Mouse (Mus musculus) hindbrain, embryonic 16.5 days (tissue): Measurements from ENCODE around the gene Wt1. TPM values are rescaled to one million over a fixed set of nuclear protein-coding genes. Genes with fewer than 3 reads are reported as not detected.

Experiments used
- ATAC-seq: fragments of 200-750 bp; cut with Nextera tagmentation; 2 replicates; pipeline ENCODE4 v1.8.0; 2017; ENCODE audit warnings: moderate TSS enrichment, moderate library complexity
- H3K27ac ChIP-seq: fragments of 300-500 bp; sonication (generic); 2 replicates; pipeline ENCODE4 v1.5.1; 2014; ENCODE audit warnings: low read depth, mild to moderate bottlenecking, control low read depth, low read length, moderate library complexity
- H3K27me3 ChIP-seq: fragments of 300-500 bp; sonication (generic); replicated peaks from 2 replicates; pipeline ENCODE4 v1.6.1; 2014; ENCODE audit warnings: low read length; ENCODE audit not compliant: control insufficient read depth, insufficient read depth
- H3K36me3 ChIP-seq: fragments of 300-500 bp; sonication (generic); 2 replicates; pipeline ENCODE4 v1.6.1; 2014; ENCODE audit warnings: mild to moderate bottlenecking, low read length, moderate library complexity, mixed read lengths; ENCODE audit not compliant: control insufficient read depth, insufficient read depth
- H3K4me1 ChIP-seq: fragments of 300-500 bp; sonication (generic); 2 replicates; pipeline ENCODE4 v1.6.1; 2014; ENCODE audit warnings: low read depth, low read length; ENCODE audit not compliant: control insufficient read depth, insufficient read depth
- H3K4me2 ChIP-seq: fragments of 300-500 bp; sonication (generic); 2 replicates; pipeline ENCODE4 v1.6.1; 2014; ENCODE audit warnings: mild to moderate bottlenecking, low read length, control low read depth, moderate library complexity
- H3K4me3 ChIP-seq: fragments of 300-500 bp; sonication (generic); 2 replicates; pipeline ENCODE4 v1.5.1; 2014; ENCODE audit warnings: mild to moderate bottlenecking, low read length, control low read depth, moderate library complexity
- H3K9ac ChIP-seq: fragments of 300-500 bp; sonication (generic); 2 replicates; pipeline ENCODE4 v1.6.1; 2014; ENCODE audit warnings: low read depth, mild to moderate bottlenecking, control low read depth, low read length, moderate library complexity
- H3K9me3 ChIP-seq: fragments of 300-500 bp; sonication (generic); 2 replicates; pipeline ENCODE4 v1.6.1; 2014; ENCODE audit warnings: mild to moderate bottlenecking, low read length, moderate library complexity; ENCODE audit not compliant: control insufficient read depth
- WGBS: fragments of 180-500 bp; shearing (Covaris S2); extraction: QIAGEN DNeasy Blood & Tissue Kit; methylation state at CpG from one replicate; pipeline ENCODE4 v1.1.7; 2014; 5-methylcytosine and 5-hydroxymethylcytosine counted together
- polyA plus RNA-seq: library from polyadenylated mRNA; unstranded; fragments of >200 nt; fragmentation: Nextera tagmentation; extraction: Ambion mirVana; gene quantifications from 2 replicates; pipeline ENCODE4 v1.2.1, GENCODE M21; 2015

Wt1 gene
- polyA plus RNA-seq, 1 experiment from 2014 or later: 0.75 TPM

GRCm38 (mm10) chr2:105151544-105151943 lies 25.2 kb downstream of the Wt1 start:
- ATAC-seq: no peak
- Histone ChIP-seq H3K36me3 (no peaks in the 10 kb centered on the region), H3K27me3 (no peaks in the 10 kb centered on the region), H3K27ac (no peak overlapping the region), H3K4me1 (no peaks in the 10 kb centered on the region), H3K9ac (no peak overlapping the region), H3K4me3 (no peak overlapping the region), H3K9me3 (peaks cover 5% of the 10 kb centered on the region; the same call in 1 of the 2 replicates), H3K4me2 (no peak overlapping the region)
- whole genome bisulfite sequencing: 94% methylated on average over 5 of the region's 5 CpGs

GRCm38 (mm10) chr2:105153046-105153445 lies 26.7 kb downstream of the Wt1 start:
- no peak overlapping the region for H3K4me3 ChIP-seq
- H3K27me3 ChIP-seq: no peaks in the 10 kb centered on the region
- 76% methylated on average over 1 of the region's 1 CpGs for WGBS
- no peak overlapping the region for H3K9ac ChIP-seq
- no peak for ATAC-seq
- no peaks in the 10 kb centered on the region for H3K4me1 ChIP-seq
- H3K36me3 ChIP-seq: no peaks in the 10 kb centered on the region
- peaks cover 5% of the 10 kb centered on the region; the same call in 1 of the 2 replicates for H3K9me3 ChIP-seq
- no peak overlapping the region for H3K4me2 ChIP-seq
- no peak overlapping the region for H3K27ac ChIP-seq

GRCm38 (mm10) chr2:105160949-105161348 lies 34.6 kb downstream of the Wt1 start:
- no peak overlapping the region for H3K4me3 ChIP-seq
- no peak overlapping the region for H3K27ac ChIP-seq
- 82% methylated on average over 2 of the region's 2 CpGs for WGBS
- ATAC-seq: no peak
- H3K9me3 ChIP-seq: no peaks in the 10 kb centered on the region
- H3K36me3 ChIP-seq: no peaks in the 10 kb centered on the region
- H3K4me2 ChIP-seq: no peak overlapping the region
- no peak overlapping the region for H3K9ac ChIP-seq
- no peaks in the 10 kb centered on the region for H3K4me1 ChIP-seq
- no peaks in the 10 kb centered on the region for H3K27me3 ChIP-seq

- no peaks in the 10 kb centered on the region for H3K36me3 ChIP-seq
- no peak for ATAC-seq
- no peak overlapping the region for H3K4me3 ChIP-seq
- 47% methylated on average over 4 of the region's 4 CpGs for WGBS
- no peaks in the 10 kb centered on the region for H3K27me3 ChIP-seq
- H3K9ac ChIP-seq: no peak overlapping the region
- no peaks in the 10 kb centered on the region for H3K9me3 ChIP-seq
- H3K27ac ChIP-seq: no peak overlapping the region
- H3K4me2 ChIP-seq: no peak overlapping the region
- H3K4me1 ChIP-seq: no peaks in the 10 kb centered on the region
Observed at GRCm38 (mm10) chr2:105162763-105163162, 36.4 kb downstream of the Wt1 start.

DNA sequence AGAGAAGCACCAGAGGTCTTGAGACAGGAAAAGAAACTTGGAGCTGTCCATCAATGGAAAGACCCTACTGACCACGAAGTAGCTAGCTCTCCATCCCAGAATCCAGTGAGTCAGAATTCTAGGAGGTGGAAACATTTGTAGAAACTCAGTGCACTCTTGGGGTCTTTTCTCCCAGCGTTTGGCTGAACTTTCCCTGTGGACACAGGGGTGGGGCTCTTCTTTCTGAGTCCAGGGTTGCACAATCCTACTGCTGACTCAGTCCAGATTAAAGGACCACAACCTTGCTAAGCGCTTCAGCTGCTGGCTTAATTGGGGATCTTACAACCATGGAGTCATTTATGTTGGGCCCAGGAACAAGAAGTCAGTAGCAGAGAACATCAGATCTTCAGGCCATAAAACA lies 41.8 kb downstream of the Wt1 start:
- H3K27me3 ChIP-seq: no peaks in the 10 kb centered on the region
- H3K4me1 ChIP-seq: no peaks in the 10 kb centered on the region
- WGBS: 83% methylated on average over 3 of the region's 3 CpGs
- H3K9ac ChIP-seq: no peak overlapping the region
- no peaks in the 10 kb centered on the region for H3K36me3 ChIP-seq
- ATAC-seq: no peak
- no peaks in the 10 kb centered on the region for H3K9me3 ChIP-seq
- no peak overlapping the region for H3K4me3 ChIP-seq
- H3K4me2 ChIP-seq: no peak overlapping the region
- H3K27ac ChIP-seq: no peak overlapping the region

DNA sequence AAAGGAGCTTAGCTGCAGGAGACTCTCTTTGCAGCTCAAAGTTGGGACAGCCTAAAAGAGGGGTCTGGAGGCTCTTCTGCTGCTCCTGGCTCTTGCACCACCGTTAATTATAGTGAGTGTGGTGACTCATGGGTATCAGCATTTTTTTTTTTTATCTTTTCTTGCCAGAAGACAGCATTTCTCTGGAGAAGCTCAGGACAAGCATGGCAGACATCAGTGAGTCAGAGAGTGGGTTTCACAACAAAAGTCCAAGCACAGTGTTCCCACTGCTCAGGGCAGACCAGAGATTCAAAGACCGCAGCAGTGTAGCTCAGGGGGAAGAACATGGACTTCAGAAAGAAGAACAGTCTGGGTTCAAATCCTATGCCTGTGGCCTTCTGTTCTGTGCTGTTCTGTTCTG lies 47.9 kb downstream of the Wt1 start:
- ATAC-seq: no peak
- no peaks in the 10 kb centered on the region for H3K36me3 ChIP-seq
- H3K9me3 ChIP-seq: peaks cover 3% of the 10 kb centered on the region; the same call in 1 of the 2 replicates
- no peak overlapping the region for H3K27ac ChIP-seq
- H3K4me2 ChIP-seq: no peak overlapping the region
- WGBS: 93% methylated on average over 2 of the region's 2 CpGs
- H3K9ac ChIP-seq: no peak overlapping the region
- H3K4me1 ChIP-seq: no peaks in the 10 kb centered on the region
- no peak overlapping the region for H3K4me3 ChIP-seq
- H3K27me3 ChIP-seq: no peaks in the 10 kb centered on the region

DNA sequence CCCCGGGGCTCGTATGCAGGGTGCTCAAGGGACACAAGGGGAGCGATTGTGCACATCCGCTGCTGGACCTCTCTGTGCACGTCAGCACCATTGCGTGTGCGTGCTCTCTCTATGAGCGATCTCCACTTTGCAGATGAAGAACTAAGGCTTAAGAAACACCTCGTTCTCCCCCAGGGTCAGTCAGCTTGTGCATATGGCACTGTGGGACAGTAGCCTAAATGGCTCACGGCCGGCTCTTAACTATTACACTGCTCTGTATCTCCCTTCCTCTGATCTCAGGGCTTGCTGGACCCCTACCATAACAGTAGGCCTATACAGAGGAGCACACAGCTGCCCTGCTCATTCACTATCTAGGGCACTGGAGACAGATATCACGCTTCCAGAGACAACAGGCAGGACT lies 52.5 kb downstream of the Wt1 start:
- H3K9me3 ChIP-seq: peaks cover 3% of the 10 kb centered on the region; the same call in 1 of the 2 replicates
- no peaks in the 10 kb centered on the region for H3K36me3 ChIP-seq
- H3K27me3 ChIP-seq: no peaks in the 10 kb centered on the region
- no peak overlapping the region for H3K4me3 ChIP-seq
- no peak for ATAC-seq
- H3K9ac ChIP-seq: no peak overlapping the region
- H3K4me1 ChIP-seq: no peaks in the 10 kb centered on the region
- WGBS: 89% methylated on average over 12 of the region's 12 CpGs
- no peak overlapping the region for H3K27ac ChIP-seq
- H3K4me2 ChIP-seq: no peak overlapping the region

DNA sequence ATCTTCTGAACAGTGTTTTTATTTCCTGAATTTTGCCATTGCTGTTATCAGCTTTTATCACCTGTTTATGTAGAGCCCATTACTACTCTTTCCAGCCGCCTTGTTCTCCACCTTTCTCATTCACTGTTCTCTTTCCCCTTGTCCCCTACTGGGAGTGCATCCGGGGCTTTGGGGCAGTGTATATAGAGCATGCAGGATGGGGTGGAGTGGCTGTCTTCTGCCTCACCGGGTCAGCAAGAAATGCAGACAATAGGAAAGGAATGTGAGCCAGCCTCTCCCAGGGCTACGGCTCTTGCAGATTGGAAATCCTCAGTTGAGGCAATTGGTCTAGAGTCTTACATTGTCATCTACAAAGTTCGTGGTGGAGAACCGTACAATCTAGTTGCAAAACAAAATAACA lies 56.2 kb downstream of the Wt1 start:
- no peaks in the 10 kb centered on the region for H3K27me3 ChIP-seq
- no peak overlapping the region for H3K9ac ChIP-seq
- H3K9me3 ChIP-seq: no peaks in the 10 kb centered on the region
- no peak overlapping the region for H3K27ac ChIP-seq
- H3K4me1 ChIP-seq: no peaks in the 10 kb centered on the region
- 32% methylated on average over 6 of the region's 6 CpGs for WGBS
- no peak for ATAC-seq
- H3K4me3 ChIP-seq: no peak overlapping the region
- no peak overlapping the region for H3K4me2 ChIP-seq
- H3K36me3 ChIP-seq: no peaks in the 10 kb centered on the region

GRCm38 (mm10) chr2:105185140-105185539 lies 58.8 kb downstream of the Wt1 start:
- WGBS: 94% methylated on average over 3 of the region's 3 CpGs
- Histone ChIP-seq H3K4me3 (no peak overlapping the region), H3K4me1 (no peaks in the 10 kb centered on the region), H3K27ac (no peak overlapping the region), H3K27me3 (no peaks in the 10 kb centered on the region), H3K9me3 (no peaks in the 10 kb centered on the region), H3K36me3 (no peaks in the 10 kb centered on the region), H3K9ac (no peak overlapping the region), H3K4me2 (no peak overlapping the region)
- no peak for ATAC-seq
